Mouse (Mus musculus): ENCODE results near the gene Plekha5. TPM values are rescaled to one million over a fixed set of nuclear protein-coding genes. Genes with fewer than 3 reads are reported as not detected.
"Not testable (repeated sequence)": the region's sequence is repeated elsewhere in the genome, so short reads cannot be mapped to it uniquely, and the experiment has no call there.

Plekha5 gene
- polyA plus RNA-seq, 1 experiment from 2014 or later = 33.5 TPM

GRCm38 (mm10) chr6:140570152-140570551, 146.3 kb downstream of the Plekha5 start:
- Histone ChIP-seq H3K27me3 (replicated peaks; ENCODE audit: control insufficient read depth, insufficient read depth, low read length) (no peaks in the 10 kb centered on the region), H3K4me3 (replicated peaks; ENCODE audit: low read length) (no peak overlapping the region), H3K27ac (ENCODE audit: low read length) (no peak overlapping the region), H3K4me1 (replicated peaks; ENCODE audit: control insufficient read depth, insufficient read depth, low read length) (no peaks in the 10 kb centered on the region), H3K36me3 (ENCODE audit: control insufficient read depth, insufficient read depth) (peaks cover 23% of the 10 kb centered on the region), H3K4me2 (ENCODE audit: low read length) (no peak overlapping the region), H3K9me3 (ENCODE audit: control insufficient read depth, low read length) (no peaks in the 10 kb centered on the region), H3K9ac (replicated peaks; ENCODE audit: low read depth, low read length) (no peak overlapping the region)
- ATAC-seq = no peak
- WGBS = 75% methylated on average over 11 of the region's 11 CpGs

GRCm38 (mm10) chr6:140574943-140575342, 151.1 kb downstream of the Plekha5 start:
- ATAC-seq = no peak
- no peaks in the 10 kb centered on the region for H3K9me3 ChIP-seq (ENCODE audit: control insufficient read depth, low read length)
- H3K27ac ChIP-seq (ENCODE audit: low read length) = no peak overlapping the region
- no peak overlapping the region for H3K4me3 ChIP-seq (replicated peaks; ENCODE audit: low read length)
- H3K9ac ChIP-seq (replicated peaks; ENCODE audit: low read depth, low read length) = no peak overlapping the region
- H3K27me3 ChIP-seq (replicated peaks; ENCODE audit: control insufficient read depth, insufficient read depth, low read length) = no peaks in the 10 kb centered on the region
- no peaks in the 10 kb centered on the region for H3K4me1 ChIP-seq (replicated peaks; ENCODE audit: control insufficient read depth, insufficient read depth, low read length)
- peaks cover 27% of the 10 kb centered on the region for H3K36me3 ChIP-seq (ENCODE audit: control insufficient read depth, insufficient read depth)
- H3K4me2 ChIP-seq (ENCODE audit: low read length) = no peak overlapping the region
- 95% methylated on average over 3 of the region's 3 CpGs for WGBS

- Histone ChIP-seq H3K9me3 (ENCODE audit: control insufficient read depth, low read length) (no peaks in the 10 kb centered on the region), H3K4me2 (ENCODE audit: low read length) (no peak overlapping the region), H3K27me3 (replicated peaks; ENCODE audit: control insufficient read depth, insufficient read depth, low read length) (no peaks in the 10 kb centered on the region), H3K4me1 (replicated peaks; ENCODE audit: control insufficient read depth, insufficient read depth, low read length) (no peaks in the 10 kb centered on the region), H3K4me3 (replicated peaks; ENCODE audit: low read length) (no peak overlapping the region), H3K9ac (replicated peaks; ENCODE audit: low read depth, low read length) (no peak overlapping the region), H3K27ac (ENCODE audit: low read length) (no peak overlapping the region), H3K36me3 (ENCODE audit: control insufficient read depth, insufficient read depth) (peaks cover 24% of the 10 kb centered on the region)
- 91% methylated on average over 8 of the region's 8 CpGs for WGBS
- no peak for ATAC-seq
Measured at GRCm38 (mm10) chr6:140576133-140576532, 152.3 kb downstream of the Plekha5 start.

- Histone ChIP-seq H3K4me1 (replicated peaks; ENCODE audit: control insufficient read depth, insufficient read depth, low read length) (no peaks in the 10 kb centered on the region), H3K36me3 (ENCODE audit: control insufficient read depth, insufficient read depth) (peaks cover 21% of the 10 kb centered on the region), H3K4me2 (ENCODE audit: low read length) (no peak overlapping the region), H3K9me3 (ENCODE audit: control insufficient read depth, low read length) (no peaks in the 10 kb centered on the region), H3K27me3 (replicated peaks; ENCODE audit: control insufficient read depth, insufficient read depth, low read length) (no peaks in the 10 kb centered on the region), H3K4me3 (replicated peaks; ENCODE audit: low read length) (no peak overlapping the region), H3K27ac (ENCODE audit: low read length) (no peak overlapping the region), H3K9ac (replicated peaks; ENCODE audit: low read depth, low read length) (no peak overlapping the region)
- WGBS = 68% methylated on average over 18 of the region's 18 CpGs
- no peak for ATAC-seq
Measured at GRCm38 (mm10) chr6:140576961-140577821, 153.3 kb downstream of the Plekha5 start.

GRCm38 (mm10) chr6:140577822-140578170, 153.9 kb downstream of the Plekha5 start:
- ATAC-seq = no peak
- no peak overlapping the region for H3K27ac ChIP-seq (ENCODE audit: low read length)
- no peak overlapping the region for H3K9ac ChIP-seq (replicated peaks; ENCODE audit: low read depth, low read length)
- no peaks in the 10 kb centered on the region for H3K4me1 ChIP-seq (replicated peaks; ENCODE audit: control insufficient read depth, insufficient read depth, low read length)
- H3K4me3 ChIP-seq (replicated peaks; ENCODE audit: low read length) = no peak overlapping the region
- no peak overlapping the region for H3K4me2 ChIP-seq (ENCODE audit: low read length)
- peaks cover 19% of the 10 kb centered on the region for H3K36me3 ChIP-seq (ENCODE audit: control insufficient read depth, insufficient read depth)
- WGBS = 96% methylated on average over 4 of the region's 4 CpGs
- H3K27me3 ChIP-seq (replicated peaks; ENCODE audit: control insufficient read depth, insufficient read depth, low read length) = no peaks in the 10 kb centered on the region
- no peaks in the 10 kb centered on the region for H3K9me3 ChIP-seq (ENCODE audit: control insufficient read depth, low read length)

- not testable (repeated sequence) for H3K4me2 ChIP-seq (ENCODE audit: low read length); ATAC-seq; H3K9me3 ChIP-seq (ENCODE audit: control insufficient read depth, low read length); H3K27ac ChIP-seq (ENCODE audit: low read length); H3K27me3 ChIP-seq (replicated peaks; ENCODE audit: control insufficient read depth, insufficient read depth, low read length); H3K4me3 ChIP-seq (replicated peaks; ENCODE audit: low read length); H3K4me1 ChIP-seq (replicated peaks; ENCODE audit: control insufficient read depth, insufficient read depth, low read length); H3K9ac ChIP-seq (replicated peaks; ENCODE audit: low read depth, low read length)
- H3K36me3 ChIP-seq (ENCODE audit: control insufficient read depth, insufficient read depth) = peaks cover 14% of the 10 kb centered on the region
Measured at GRCm38 (mm10) chr6:140578985-140579384, 155.1 kb downstream of the Plekha5 start.

GRCm38 (mm10) chr6:140580170-140580569, 156.3 kb downstream of the Plekha5 start:
- 88% methylated on average over 4 of the region's 4 CpGs for WGBS
- peaks cover 12% of the 10 kb centered on the region for H3K36me3 ChIP-seq (ENCODE audit: control insufficient read depth, insufficient read depth)

GRCm38 (mm10) chr6:140586714-140587259, 162.9 kb downstream of the Plekha5 start:
- Histone ChIP-seq H3K4me3 (replicated peaks; ENCODE audit: low read length) (no peak overlapping the region), H3K4me2 (ENCODE audit: low read length) (no peak overlapping the region), H3K27me3 (replicated peaks; ENCODE audit: control insufficient read depth, insufficient read depth, low read length) (no peaks in the 10 kb centered on the region), H3K27ac (ENCODE audit: low read length) (no peak overlapping the region), H3K4me1 (replicated peaks; ENCODE audit: control insufficient read depth, insufficient read depth, low read length) (no peaks in the 10 kb centered on the region), H3K36me3 (ENCODE audit: control insufficient read depth, insufficient read depth) (peaks cover 25% of the 10 kb centered on the region), H3K9ac (replicated peaks; ENCODE audit: low read depth, low read length) (no peak overlapping the region), H3K9me3 (ENCODE audit: control insufficient read depth, low read length) (no peaks in the 10 kb centered on the region)
- ATAC-seq = no peak
- WGBS = 90% methylated on average over 8 of the region's 8 CpGs

More at GRCm38 (mm10) chr6:140580170-140580569, 156.3 kb downstream of the Plekha5 start:
- Histone ChIP-seq H3K9ac (replicated peaks; ENCODE audit: low read depth, low read length) (no peak overlapping the region), H3K4me3 (replicated peaks; ENCODE audit: low read length) (no peak overlapping the region), H3K4me2 (ENCODE audit: low read length) (no peak overlapping the region), H3K4me1 (replicated peaks; ENCODE audit: control insufficient read depth, insufficient read depth, low read length) (no peaks in the 10 kb centered on the region), H3K9me3 (ENCODE audit: control insufficient read depth, low read length) (no peaks in the 10 kb centered on the region), H3K27ac (ENCODE audit: low read length) (no peak overlapping the region), H3K27me3 (replicated peaks; ENCODE audit: control insufficient read depth, insufficient read depth, low read length) (no peaks in the 10 kb centered on the region)
- no peak for ATAC-seq

GRCm38 (mm10) chr6:140591331-140591730, 167.5 kb downstream of the Plekha5 start:
- no peaks in the 10 kb centered on the region for H3K27me3 ChIP-seq (replicated peaks; ENCODE audit: control insufficient read depth, insufficient read depth, low read length)
- 89% methylated on average over 5 of the region's 5 CpGs for WGBS

More at GRCm38 (mm10) chr6:140591331-140591730, 167.5 kb downstream of the Plekha5 start:
- H3K4me1 ChIP-seq (replicated peaks; ENCODE audit: control insufficient read depth, insufficient read depth, low read length) = no peaks in the 10 kb centered on the region
- peaks cover 21% of the 10 kb centered on the region for H3K36me3 ChIP-seq (ENCODE audit: control insufficient read depth, insufficient read depth)
- H3K9me3 ChIP-seq (ENCODE audit: control insufficient read depth, low read length) = no peaks in the 10 kb centered on the region
- no peak overlapping the region for H3K9ac ChIP-seq (replicated peaks; ENCODE audit: low read depth, low read length)
- H3K27ac ChIP-seq (ENCODE audit: low read length) = no peak overlapping the region
- H3K4me3 ChIP-seq (replicated peaks; ENCODE audit: low read length) = no peak overlapping the region
- no peak for ATAC-seq
- H3K4me2 ChIP-seq (ENCODE audit: low read length) = no peak overlapping the region
